Mouse (Mus musculus) cerebellum, adult 9-11 months (tissue): ENCODE data around the gene Setd1a.
"Not testable (repeated sequence)": the region's sequence is repeated elsewhere in the genome, so short reads cannot be mapped to it uniquely, and the experiment has no call there.

ENCODE experiments used
- DNase-seq: peaks from one replicate; pipeline ENCODE4 v3.0.0; 2022

Setd1a gene

GRCm38 (mm10) chr7:127776426-127776825 lies at the start of gene Setd1a:
TSS of gene Setd1a (plus strand) at chr7:127776670.
- peak; percentile 91 for DNase-seq

DNA sequence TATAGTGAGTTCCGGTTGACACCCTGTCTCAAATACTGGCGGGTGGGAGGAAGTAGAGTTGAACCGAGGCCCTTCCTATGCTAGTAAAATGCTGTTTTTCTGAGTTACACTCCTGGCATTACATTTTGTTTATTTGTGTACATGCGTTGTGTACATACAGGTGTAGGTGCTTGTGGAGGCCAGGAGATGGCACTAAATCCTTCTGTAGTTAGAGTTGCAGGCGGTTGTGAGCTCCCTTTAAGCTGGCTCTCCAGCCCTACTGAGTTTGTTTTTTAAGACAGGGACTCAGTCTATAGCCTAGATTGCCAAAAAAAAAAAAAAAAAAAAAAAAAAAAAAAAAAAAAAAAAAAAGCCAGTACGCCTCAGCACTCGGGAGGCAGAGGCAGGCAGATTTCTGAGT lies 48.6 kb upstream of the Setd1a start:
- no peak for DNase-seq

GRCm38 (mm10) chr7:127730170-127730569 lies 46.3 kb upstream of the Setd1a start:
- no peak for DNase-seq

DNA sequence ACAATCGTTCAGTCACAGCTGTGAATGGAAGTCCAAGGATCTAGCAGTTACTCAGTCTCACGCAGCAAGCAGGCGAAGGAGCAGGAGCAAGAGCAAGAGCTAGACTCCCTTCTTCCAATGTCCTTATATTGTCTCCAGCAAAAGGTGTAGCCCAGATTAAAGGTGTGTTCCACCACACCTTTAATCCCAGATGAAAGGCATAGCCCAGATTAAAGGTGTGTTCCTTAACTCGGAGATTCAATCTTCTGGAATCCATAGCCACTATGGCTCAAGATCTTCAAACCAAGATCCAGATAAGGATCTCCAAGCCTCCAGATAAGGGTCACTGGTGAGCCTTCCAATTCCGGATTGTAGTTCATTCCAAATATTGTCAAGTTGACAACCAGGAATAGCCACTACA lies 44.4 kb upstream of the Setd1a start, which contains the start of gene Ctf2:
Ctf2 (minus strand) TSS at position 101 of the 400 bp plus-strand sequence.
- DNase-seq, result not testable (repeated sequence)

DNA sequence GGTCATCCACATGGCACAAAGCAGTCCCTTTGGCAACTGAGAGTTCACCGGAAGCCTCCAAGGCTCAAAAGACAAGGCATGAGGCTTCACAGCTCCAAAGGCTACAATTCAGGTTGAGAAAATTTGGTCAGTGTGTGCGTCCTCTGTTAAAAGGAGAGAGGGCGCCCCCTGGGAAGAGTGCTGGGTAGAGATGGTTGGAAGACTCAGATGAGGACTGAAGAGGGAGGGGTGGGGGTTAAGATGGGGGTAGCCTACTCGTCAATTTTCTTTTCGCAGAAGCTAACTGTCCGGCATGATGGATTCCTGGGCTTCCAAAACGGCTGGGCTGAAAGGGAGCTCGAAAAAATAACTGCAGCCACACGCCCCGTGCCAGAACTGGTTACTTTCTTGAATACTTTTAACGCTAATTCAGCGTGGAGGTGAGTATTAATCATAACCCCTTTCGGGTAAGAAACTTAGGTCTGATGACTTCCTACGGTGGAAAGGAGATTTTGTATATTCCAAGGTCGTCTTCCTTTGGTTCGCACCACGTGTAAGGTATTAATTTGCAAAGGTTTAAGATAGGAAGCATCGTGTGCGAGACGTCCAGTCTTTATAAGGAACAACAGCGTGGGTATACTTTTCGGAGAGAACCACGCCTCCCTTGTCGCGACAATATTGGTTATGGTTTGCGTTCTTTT lies 32.0 kb upstream of the Setd1a start, which contains the start of gene Fbxl19:
Fbxl19 (plus strand) TSS at position 178 of the 680 bp plus-strand sequence.
- peak; percentile 84 for DNase-seq

DNA sequence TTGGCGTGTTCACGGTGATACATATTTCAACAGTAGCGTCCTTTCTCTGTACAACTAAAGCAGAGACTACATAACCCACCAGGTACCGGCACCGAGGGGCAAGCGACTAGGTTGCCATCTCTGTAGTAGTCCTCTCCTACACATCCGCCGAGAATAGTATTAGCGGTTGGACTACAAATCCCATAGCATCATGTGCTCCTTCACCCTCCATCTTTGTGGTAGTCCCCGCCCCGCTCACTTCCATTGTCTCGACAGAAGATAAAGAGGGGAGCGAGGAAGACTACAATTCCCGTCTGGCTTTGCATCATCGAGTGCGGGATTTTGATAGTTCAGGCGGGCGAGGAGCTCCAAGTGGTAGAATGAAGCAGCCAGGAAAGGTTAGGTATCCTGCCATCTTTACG lies 31.2 kb upstream of the Setd1a start:
- DNase-seq, result peak; percentile 97

DNA sequence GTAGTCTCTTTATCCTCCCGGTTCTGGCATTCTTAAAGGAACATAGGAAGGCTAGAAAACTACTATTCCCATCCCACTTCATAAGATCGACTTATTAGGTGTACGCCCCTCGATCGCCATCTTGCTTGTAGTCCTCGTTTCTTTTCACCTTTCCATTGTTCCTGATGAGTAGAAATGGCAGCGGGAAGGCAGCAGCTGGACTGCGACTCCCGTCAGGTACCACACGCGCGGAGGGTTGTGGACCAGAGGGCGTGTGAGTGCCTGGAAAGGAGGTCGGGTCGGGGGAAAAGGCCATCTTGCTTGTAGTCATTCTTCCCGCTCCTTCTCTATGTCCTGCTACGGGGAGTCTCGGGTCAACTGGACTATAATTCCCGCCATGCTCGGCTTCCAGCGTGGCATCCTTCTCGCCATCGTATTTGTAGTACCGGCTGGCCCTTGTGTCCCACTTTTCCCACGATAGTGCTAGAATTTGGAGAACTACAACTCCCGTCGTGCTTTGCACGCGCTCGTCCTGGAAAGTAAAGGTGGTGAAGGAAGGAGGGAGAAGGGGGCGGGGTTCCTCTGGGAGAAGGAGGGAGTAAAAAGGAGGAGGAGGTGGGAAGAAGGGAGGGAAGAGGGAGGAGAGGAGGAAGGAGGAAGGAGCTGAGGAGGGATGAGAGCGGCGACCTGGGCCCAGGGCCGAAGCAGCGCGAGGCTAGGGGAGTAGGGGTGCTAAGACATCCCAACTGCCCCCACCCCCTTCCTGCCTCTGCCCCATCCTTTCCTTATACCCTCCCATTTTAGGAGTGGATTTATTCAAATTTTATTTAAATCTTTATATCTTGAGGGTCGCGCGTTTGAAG lies 30.6 kb upstream of the Setd1a start:
- DNase-seq, result peak; percentile 100

DNA sequence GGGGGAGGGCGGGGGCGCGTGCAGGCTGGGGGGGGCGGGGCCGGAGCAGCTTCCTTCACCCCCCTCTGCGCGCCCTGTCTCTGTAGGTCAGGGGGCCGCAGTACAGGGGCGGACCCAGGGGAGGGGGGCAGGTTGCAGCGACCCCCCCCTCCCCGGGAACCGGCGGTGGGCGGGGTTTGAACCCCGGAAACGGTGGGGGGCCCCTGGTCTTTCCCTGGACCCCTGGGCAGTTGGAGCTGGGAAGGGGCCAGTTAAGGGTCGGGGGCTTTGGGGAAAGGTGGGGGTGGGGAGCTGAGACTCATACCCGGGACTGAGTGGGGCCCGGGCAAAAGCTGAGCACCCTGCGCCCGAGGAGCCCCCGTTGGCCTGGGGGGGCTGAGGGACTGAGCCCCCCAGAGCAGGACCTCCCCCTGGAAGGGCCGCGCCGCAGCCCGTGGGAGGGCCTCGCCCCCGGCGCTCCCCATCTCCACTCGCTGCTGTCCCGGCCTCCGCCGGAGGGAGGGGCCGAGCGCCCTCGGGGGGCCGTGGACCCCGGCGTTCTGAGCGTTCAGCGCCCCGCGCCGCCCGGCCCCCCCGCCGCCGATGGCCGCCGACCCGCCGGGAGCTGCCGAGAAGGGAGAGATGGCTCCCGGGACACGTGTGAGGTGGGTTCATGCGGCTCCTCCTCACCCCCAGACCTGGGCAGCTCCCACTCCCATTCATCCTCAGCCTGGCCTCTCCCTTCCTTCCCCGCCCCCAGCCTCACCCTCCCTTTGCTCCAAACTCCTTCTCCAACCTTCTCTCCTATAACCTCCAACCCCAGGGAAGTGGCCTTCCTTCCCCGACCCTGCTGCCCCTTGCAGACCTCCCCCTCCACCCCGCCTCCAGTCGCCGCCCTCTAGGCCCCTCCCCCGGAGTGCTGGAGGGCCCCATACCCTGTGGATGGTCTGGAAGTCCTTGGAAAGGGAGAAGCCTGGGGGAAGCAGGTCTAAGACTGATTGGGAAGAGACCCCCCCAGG lies 29.7 kb upstream of the Setd1a start:
- peak; percentile 84 for DNase-seq

GRCm38 (mm10) chr7:127747559-127748234 lies 28.8 kb upstream of the Setd1a start:
- peak; percentile 64 for DNase-seq

GRCm38 (mm10) chr7:127748235-127748560 lies 28.3 kb upstream of the Setd1a start:
- DNase-seq, result no peak

GRCm38 (mm10) chr7:127750131-127751127 lies 26.0 kb upstream of the Setd1a start:
- peak; percentile 80 for DNase-seq

DNA sequence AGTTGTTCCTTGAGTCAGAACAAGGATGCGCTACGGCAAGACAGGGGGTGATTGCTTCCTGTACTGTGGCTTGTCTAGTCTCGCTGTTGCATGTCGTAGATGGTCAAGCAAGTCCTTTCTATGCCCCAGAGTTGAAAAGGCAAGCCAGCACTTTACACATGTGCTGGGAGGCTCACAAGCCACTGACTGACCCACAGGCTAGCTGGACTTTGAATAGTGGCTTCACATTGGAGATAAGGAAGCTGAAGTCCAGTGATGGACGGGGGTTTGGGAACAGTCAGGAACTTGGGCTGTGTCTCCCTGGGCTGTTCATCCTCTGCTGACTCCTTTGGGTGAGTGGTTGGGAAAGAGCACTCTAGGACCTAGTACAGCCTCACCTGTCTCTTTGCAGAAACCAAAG lies 24.9 kb upstream of the Setd1a start:
- DNase-seq, result no peak

DNA sequence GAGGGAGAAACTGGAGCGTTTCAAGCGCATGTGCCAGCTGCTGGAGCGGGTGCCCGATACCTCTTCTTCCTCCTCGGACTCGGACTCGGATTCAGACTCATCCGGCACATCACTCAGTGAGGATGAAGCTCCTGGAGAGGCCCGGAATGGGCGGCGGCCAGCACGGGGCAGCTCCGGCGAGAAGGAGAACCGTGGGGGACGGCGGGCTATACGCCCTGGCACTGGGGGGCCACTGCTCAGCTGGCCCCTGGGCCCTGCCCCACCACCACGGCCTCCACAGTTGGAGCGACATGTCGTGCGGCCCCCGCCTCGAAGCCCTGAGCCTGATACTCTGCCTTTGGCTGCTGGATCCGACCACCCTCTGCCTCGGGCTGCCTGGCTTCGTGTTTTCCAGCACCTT lies 24.4 kb upstream of the Setd1a start:
- peak; percentile 53 for DNase-seq

DNA sequence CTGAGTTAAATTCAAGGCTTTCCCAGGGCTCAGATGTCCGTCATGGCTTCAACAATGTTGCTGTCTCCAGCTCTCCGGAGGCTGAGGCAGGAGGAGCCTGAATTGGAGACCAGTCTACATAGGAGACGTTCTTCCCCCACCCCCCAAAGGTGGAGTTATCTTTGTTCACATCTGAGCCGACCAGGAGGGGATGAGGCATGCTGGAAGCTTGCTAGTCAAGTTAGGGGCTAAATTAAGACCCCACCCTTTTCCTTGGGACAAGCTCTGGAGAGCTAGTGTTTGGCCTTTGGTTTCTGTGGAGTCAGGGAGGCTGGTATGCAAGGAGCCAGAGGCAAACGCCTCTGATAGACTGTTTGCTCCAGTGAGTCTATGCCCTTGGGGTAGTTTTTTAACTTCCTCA lies 23.3 kb upstream of the Setd1a start:
- DNase-seq, result no peak

GRCm38 (mm10) chr7:127753741-127754140 lies 22.7 kb upstream of the Setd1a start:
- DNase-seq, result no peak

DNA sequence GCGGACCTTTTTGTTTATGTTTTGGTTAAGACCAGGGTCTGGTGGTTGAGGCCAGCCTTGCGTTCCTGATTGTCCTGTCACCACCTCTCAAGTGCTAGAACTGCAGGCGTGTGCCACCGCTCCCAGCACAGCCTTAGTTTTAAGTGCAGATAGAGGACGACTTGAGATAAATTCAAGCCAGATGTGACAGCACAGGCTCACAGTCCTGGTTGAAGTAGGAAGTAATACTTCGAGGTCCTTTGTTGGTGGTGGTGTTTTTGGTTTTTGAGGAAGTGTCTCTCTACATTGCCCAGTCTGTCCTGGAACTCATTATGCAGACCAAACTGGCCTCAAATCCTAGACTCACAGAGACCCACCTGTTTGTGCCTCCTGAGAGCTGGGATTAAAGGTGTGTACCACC lies 16.8 kb upstream of the Setd1a start:
- DNase-seq, result no peak

- DNase-seq, result no peak
These were observed 16.0 kb upstream of the Setd1a start for GRCm38 (mm10) chr7:127760478-127760877.

DNA sequence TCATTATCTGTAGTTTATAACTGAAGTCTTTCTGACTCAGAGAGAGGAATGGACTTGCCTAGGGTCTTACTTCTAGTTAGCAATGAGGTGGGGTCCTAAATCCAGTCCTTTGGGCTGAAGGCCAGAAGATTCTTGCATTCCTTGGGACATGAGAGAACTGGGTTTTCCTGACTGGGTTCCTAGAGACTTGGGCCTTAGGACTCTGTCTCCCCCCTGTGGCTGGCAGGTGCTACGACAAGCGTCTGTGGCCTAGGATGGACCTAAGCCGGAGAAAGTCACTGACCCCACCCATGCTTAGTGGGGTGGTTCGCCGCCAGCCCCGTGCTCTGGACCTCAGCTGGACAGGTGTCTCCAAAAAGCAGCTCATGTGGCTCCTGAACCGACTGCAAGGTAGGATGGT lies 15.4 kb upstream of the Setd1a start:
- peak; percentile 73 for DNase-seq

DNA sequence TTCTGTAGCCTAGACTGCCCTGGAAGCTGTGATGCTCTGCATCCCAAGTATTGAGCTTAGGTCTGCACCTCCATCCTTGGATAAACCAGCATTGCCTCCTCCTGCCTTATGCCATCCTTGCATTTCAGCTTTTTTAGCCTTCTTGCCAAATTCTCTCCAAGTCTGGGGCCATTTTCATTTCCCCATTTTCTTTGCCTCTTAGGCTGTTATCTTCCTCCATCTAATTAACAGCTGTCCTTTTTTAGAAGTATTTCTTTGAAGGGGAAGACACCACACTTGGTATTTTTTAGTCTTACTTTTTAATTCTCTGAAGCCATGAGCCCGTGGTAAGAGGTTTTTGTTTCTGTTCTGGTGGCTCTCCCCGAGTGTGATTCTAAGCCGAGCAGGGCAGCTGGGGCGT lies 12.8 kb upstream of the Setd1a start:
- no peak for DNase-seq

DNA sequence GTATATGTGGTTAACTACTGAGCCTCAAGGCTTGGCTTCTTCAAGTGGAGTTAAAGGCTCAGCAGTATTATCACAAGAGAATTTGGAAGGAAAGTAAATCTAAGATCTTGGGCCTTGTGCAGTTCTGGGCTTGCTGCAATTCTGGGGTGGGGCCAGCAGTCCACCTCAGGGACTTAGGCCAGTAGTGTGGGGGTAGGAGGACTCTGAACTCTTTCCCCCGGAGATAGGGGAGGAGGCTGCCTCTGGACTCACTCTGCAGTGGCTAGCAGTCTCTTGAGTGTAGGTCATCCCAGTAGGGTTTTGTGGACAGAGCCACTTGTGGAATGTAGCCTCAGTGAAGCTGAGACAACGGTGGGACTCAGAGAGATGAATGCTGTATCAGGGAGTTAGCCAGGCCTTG lies 10.7 kb upstream of the Setd1a start:
- DNase-seq, result no peak
